Mouse (Mus musculus) layer of hippocampus, adult 18-20 months (tissue): ENCODE measurements around the gene Olfr281. TPM values are rescaled to one million over a fixed set of nuclear protein-coding genes. Genes with fewer than 3 reads are reported as not detected.

ENCODE experiments used
- DNase-seq, 2 experiments: peaks; one replicate each; pipeline ENCODE4 v3.0.0; 2022; ENCODE audit warnings: low spot score in 2 of 2
- total RNA-seq, 2 experiments: library from RNA; stranded (reverse); gene quantifications; 2 replicates each; pipeline ENCODE4 v1.2.3; 2021

The Olfr281 gene
- total RNA-seq, 2 experiments from 2014 or later: not detected

- DNase-seq: no peak
These were observed 31.8 kb downstream of the Olfr281 start for GRCm38 (mm10) chr15:98483907-98484886.

GRCm38 (mm10) chr15:98486433-98487021 is 34.1 kb downstream of the Olfr281 start:
- DNase-seq: no peak

GRCm38 (mm10) chr15:98491332-98491731 is 38.9 kb downstream of the Olfr281 start:
- DNase-seq: no peak

- no peak for DNase-seq
These were observed 39.7 kb downstream of the Olfr281 start, which contains the start of gene Olfr279 for GRCm38 (mm10) chr15:98492102-98492501. TSS of gene Olfr279 (plus strand) at chr15:98492402.

GRCm38 (mm10) chr15:98497631-98498030 is 45.2 kb downstream of the Olfr281 start:
- DNase-seq: no peak

- no peak for DNase-seq
These were observed 50.9 kb downstream of the Olfr281 start for GRCm38 (mm10) chr15:98503317-98503716.

GRCm38 (mm10) chr15:98504514-98504913 is 52.1 kb downstream of the Olfr281 start:
- peak in 1 of 2 experiments; percentile 60 for DNase-seq

- no peak for DNase-seq
These were observed 54.0 kb downstream of the Olfr281 start for GRCm38 (mm10) chr15:98506253-98506957.

GRCm38 (mm10) chr15:98507321-98507720 is 54.9 kb downstream of the Olfr281 start:
- DNase-seq: no peak

GRCm38 (mm10) chr15:98509387-98509786 is 57.0 kb downstream of the Olfr281 start:
- DNase-seq: no peak

Other genes with a start within 250 kb of the Olfr281 start
- gene Gm44579, start 231.6 kb upstream of the Olfr281 start, total RNA-seq: under 1 TPM in 1 of 2 experiments, not detected in 1; 0.25 TPM
- 1 to 10 TPM; 4.4 to 5.1 TPM for gene Olfr287, start 231.5 kb upstream of the Olfr281 start, total RNA-seq
- not detected for gene Olfr286, start 218.1 kb upstream of the Olfr281 start, total RNA-seq
- gene H1fnt, start 195.3 kb upstream of the Olfr281 start, total RNA-seq: not detected
- gene Zfp641, start 156.4 kb upstream of the Olfr281 start, total RNA-seq: 1 to 10 TPM; 6.3 to 6.5 TPM
- not detected for gene Olfr285, start 135.2 kb upstream of the Olfr281 start, total RNA-seq
- gene Olfr284, start 111.6 kb upstream of the Olfr281 start, total RNA-seq: not detected
- not detected for gene Olfr283, start 71.6 kb upstream of the Olfr281 start, total RNA-seq
- gene Olfr282, start 21.4 kb upstream of the Olfr281 start, total RNA-seq: not detected
- not detected for gene OR5BS1P, start 17.3 kb downstream of the Olfr281 start, total RNA-seq
- not detected for gene Lalba, start 30.1 kb downstream of the Olfr281 start, total RNA-seq
- not detected for gene Olfr279, start 39.8 kb downstream of the Olfr281 start, total RNA-seq
- 10 to 100 TPM; 54.3 to 56.3 TPM for gene Kansl2, start 81.7 kb downstream of the Olfr281 start, total RNA-seq
- gene Ccnt1, start 118.3 kb downstream of the Olfr281 start, total RNA-seq: 10 to 100 TPM; 39.6 to 43.9 TPM
- gene 4930415O20Rik, start 118.4 kb downstream of the Olfr281 start, total RNA-seq: not detected
- gene Adcy6, start 157.5 kb downstream of the Olfr281 start, total RNA-seq: 10 to 100 TPM; 46.5 to 48.2 TPM
- 100 to 1,000 TPM; 217 to 222 TPM for gene Cacnb3, start 178.3 kb downstream of the Olfr281 start, total RNA-seq
- gene Ddx23, start 210.3 kb downstream of the Olfr281 start, total RNA-seq: 100 to 1,000 TPM in 1 of 2 experiments, 10 to 100 TPM in 1; 89.8 to 108 TPM
- 1 to 10 TPM; 6.3 to 8.0 TPM for gene Rnd1, start 224.9 kb downstream of the Olfr281 start, total RNA-seq